Mouse (Mus musculus) CH12.LX (cell line): Measurements from ENCODE around the gene Fam169b. TPM values are rescaled to one million over a fixed set of nuclear protein-coding genes. Genes with fewer than 3 reads are reported as not detected.

ENCODE experiments used
- DNase-seq: peaks from one replicate; pipeline ENCODE4 v3.0.0-alpha.2; 2013; ENCODE audit errors: extremely low read depth
- H3K27ac ChIP-seq: 2 replicates; pipeline ENCODE4 v1.5.1; 2012; ENCODE audit warnings: low read depth, mild to moderate bottlenecking, control low read depth, moderate library complexity; ENCODE audit not compliant: insufficient read depth
- H3K27me3 ChIP-seq: replicated peaks from 2 replicates; pipeline ENCODE3; 2012; ENCODE audit warnings: inconsistent platforms
- H3K36me3 ChIP-seq, 2 experiments: replicated peaks in 1 of 2; 2 replicates each; pipeline versions ENCODE3 to v1.6.1; 2012; ENCODE audit warnings: inconsistent platforms in 1 of 2, low read length in 1 of 2, mild to moderate bottlenecking in 1 of 2, mixed read lengths in 1 of 2, moderate library complexity in 1 of 2; ENCODE audit not compliant: control insufficient read depth in 1 of 2, insufficient read depth in 1 of 2
- H3K4me1 ChIP-seq, 2 experiments: 2 replicates each; pipeline ENCODE4 v1.6.1; 2012; ENCODE audit warnings: inconsistent platforms in 1 of 2, moderate library complexity in 1 of 2; ENCODE audit not compliant: insufficient read depth in 2 of 2, control insufficient read depth in 1 of 2
- H3K4me2 ChIP-seq: 2 replicates; pipeline ENCODE4 v1.6.1; 2012; ENCODE audit warnings: low read depth, mild to moderate bottlenecking, control low read depth; ENCODE audit not compliant: poor library complexity, insufficient read depth, severe bottlenecking
- H3K4me3 ChIP-seq, 3 experiments: fragments of 150-350 bp in 1 of 3; sonication (generic) in 1 of 3; replicated peaks in 1 of 3; 2 replicates each; pipeline versions ENCODE3 to v1.5.1; 2011 to 2012; ENCODE audit warnings: low read depth in 2 of 3, low read length in 2 of 3, mild to moderate bottlenecking in 2 of 3, moderate library complexity in 2 of 3, control low read depth in 1 of 3, improper control_type of control experiment in 1 of 3, inconsistent platforms in 1 of 3, mixed read lengths in 1 of 3; ENCODE audit not compliant: poor library complexity in 1 of 3
- H3K79me2 ChIP-seq: replicated peaks from 2 replicates; pipeline ENCODE4 v1.6.1; 2012; ENCODE audit warnings: mild to moderate bottlenecking, moderate library complexity; ENCODE audit not compliant: control insufficient read depth, poor library complexity, insufficient read depth, severe bottlenecking; ENCODE audit errors: extremely low read depth
- H3K9ac ChIP-seq: 2 replicates; pipeline ENCODE4 v1.6.1; 2012; ENCODE audit warnings: low read depth, mild to moderate bottlenecking, control low read depth, moderate library complexity; ENCODE audit not compliant: insufficient read depth
- H3K9me3 ChIP-seq: replicated peaks from 2 replicates; pipeline ENCODE3; 2012; ENCODE audit warnings: low read length, inconsistent platforms, mixed read lengths
- CHD1 ChIP-seq: IDR thresholded peaks from 2 replicates; pipeline ENCODE4 v1.6.1; 2012; ENCODE audit warnings: low read depth, low read length, improper control_type of control experiment, inconsistent platforms
- CTCF ChIP-seq, 2 experiments: IDR thresholded peaks in 1 of 2; conservative IDR thresholded peaks in 1 of 2; 2 replicates each; pipeline ENCODE4 v1.5.1; 2011 to 2012; ENCODE audit warnings: low read depth in 2 of 2, low read length in 2 of 2, improper control_type of control experiment in 1 of 2, inconsistent platforms in 1 of 2, mild to moderate bottlenecking in 1 of 2, moderate library complexity in 1 of 2
- ELF1 ChIP-seq: IDR thresholded peaks from 2 replicates; pipeline ENCODE4 v1.6.1; 2014; ENCODE audit warnings: low read depth, mild to moderate bottlenecking, inconsistent platforms, low read length, improper control_type of control experiment
- ETS1 ChIP-seq: conservative IDR thresholded peaks from 2 replicates; pipeline ENCODE4 v1.6.1; 2012; ENCODE audit warnings: low read depth, mild to moderate bottlenecking, inconsistent platforms, low read length, improper control_type of control experiment, moderate library complexity
- IRF4 ChIP-seq: IDR thresholded peaks from 2 replicates; pipeline ENCODE4 v1.6.1; 2014; ENCODE audit warnings: low read depth, mild to moderate bottlenecking, inconsistent platforms, low read length, improper control_type of control experiment
- JUND ChIP-seq: conservative IDR thresholded peaks from 2 replicates; pipeline ENCODE4 v1.6.1; 2011; ENCODE audit warnings: low read depth, low read length, improper control_type of control experiment
- MEF2A ChIP-seq: IDR thresholded peaks from 2 replicates; pipeline ENCODE4 v1.6.1; 2014; ENCODE audit warnings: low read depth, mild to moderate bottlenecking, inconsistent platforms, low read length, improper control_type of control experiment, borderline replicate concordance
- MXI1 ChIP-seq: IDR thresholded peaks from 2 replicates; pipeline ENCODE4 v1.6.1; 2011; ENCODE audit warnings: mild to moderate bottlenecking, low read depth, low read length, improper control_type of control experiment
- PAX5 ChIP-seq: IDR thresholded peaks from 2 replicates; pipeline ENCODE4 v1.6.1; 2012; ENCODE audit warnings: low read length, inconsistent platforms, mixed read lengths
- RAD21 ChIP-seq: IDR thresholded peaks from 2 replicates; pipeline ENCODE4 v1.6.1; 2011; ENCODE audit warnings: low read depth, mild to moderate bottlenecking, low read length, improper control_type of control experiment, moderate library complexity
- SIN3A ChIP-seq: IDR thresholded peaks from 2 replicates; pipeline ENCODE4 v1.6.1; 2012; ENCODE audit warnings: low read length, improper control_type of control experiment, inconsistent platforms
- TBP ChIP-seq: conservative IDR thresholded peaks from 2 replicates; pipeline ENCODE4 v1.6.1; 2011; ENCODE audit warnings: low read depth, low read length, improper control_type of control experiment
- ZNF384 ChIP-seq: IDR thresholded peaks from 2 replicates; pipeline ENCODE4 v1.6.1; 2012; ENCODE audit warnings: low read depth, low read length, improper control_type of control experiment, inconsistent platforms
- dilution Hi-C: fragments of 300-500 bp; cut with MboI; formaldehyde crosslinking; loops from 2 replicates; pipeline ENCODE4 v1.14.3; 2020; ENCODE audit warnings: low sequenced_read_pairs; ENCODE audit not compliant: extremely low pct_unique_long_range_greater_than_20kb, extremely low pct_ligation_motif_present
- in situ Hi-C: fragments of 300-500 bp; cut with MboI; formaldehyde crosslinking; loops from 3 replicates; pipeline ENCODE4 v1.14.3; 2019; ENCODE audit warnings: low sequenced_read_pairs, low pct_ligation_motif_present, low pct_unique_long_range_greater_than_20kb, mixed read lengths
- polyA plus RNA-seq: library from polyadenylated mRNA; unstranded; fragments of >175 nt; gene quantifications from 2 replicates; pipeline ENCODE4 v1.2.1, GENCODE M21; 2012; ENCODE audit warnings: low read depth; ENCODE audit not compliant: insufficient read length
- total RNA-seq, 2 experiments: library from RNA; depleted of rRNA; stranded (reverse); fragments of 300-350 nt in 1 of 2; fragments of >200 nt in 1 of 2; gene quantifications; 2 replicates each; pipeline ENCODE4 v1.2.3; 2012 to 2014

Fam169b gene
- total and polyA plus RNA-seq, 3 experiments: 15.9 to 17.0 (median 16.2) TPM

GRCm38 (mm10) chr7:68271816-68272215 is 1.8 kb upstream of the Fam169b start:
- in situ Hi-C loops: no loop called here

GRCm38 (mm10) chr7:68272607-68273006 is 1.0 kb upstream of the Fam169b start:
- dilution Hi-C loops (no loop called here), in situ Hi-C loops (no loop called here)
- Histone ChIP-seq H3K9ac (no peak overlapping the region), H3K4me3 (no peak overlapping the region), H3K27me3 (no peaks in the 10 kb centered on the region), H3K27ac (no peak overlapping the region), H3K36me3 (no peaks in the 10 kb centered on the region), H3K79me2 (peaks cover 15% of the 10 kb centered on the region), H3K4me2 (no peak overlapping the region), H3K9me3 (no peaks in the 10 kb centered on the region), H3K4me1 (peaks cover 0 to 10% of the 10 kb centered on the region in 2 experiments; a peak in 2 of 4 replicates)
- TF ChIP-seq CTCF (conservative IDR thresholded peaks at IDR 0.05 in 1 of 2, IDR thresholded peaks at IDR 0.05 in 1 of 2; ENCODE audit: low read depth in 2 of 2, low read length in 2 of 2) (no peak), TBP (no peak), IRF4 (no peak), CHD1 (no peak)
- DNase-seq: no peak

More at GRCm38 (mm10) chr7:68271816-68272215, 1.8 kb upstream of the Fam169b start:
- H3K9ac ChIP-seq: no peak overlapping the region
- no peaks in the 10 kb centered on the region for H3K27me3 ChIP-seq
- no peaks in the 10 kb centered on the region for H3K36me3 ChIP-seq
- no peak for DNase-seq
- no peak overlapping the region for H3K4me2 ChIP-seq
- no peak overlapping the region for H3K4me3 ChIP-seq
- H3K9me3 ChIP-seq: no peaks in the 10 kb centered on the region
- dilution Hi-C loops: no loop called here
- no peak overlapping the region for H3K27ac ChIP-seq
- peaks cover 7% of the 10 kb centered on the region for H3K79me2 ChIP-seq
- peaks cover 0 to 10% of the 10 kb centered on the region in 2 experiments; a peak in 2 of 4 replicates for H3K4me1 ChIP-seq
- TF ChIP-seq JUND (no peak), MXI1 (no peak), MEF2A (no peak), ELF1 (no peak), ZNF384 (no peak), CHD1 (no peak), RAD21 (no peak), ETS1 (no peak), PAX5 (no peak), SIN3A (no peak)

- Histone ChIP-seq H3K9ac (no peak overlapping the region), H3K79me2 (peaks cover 31% of the 10 kb centered on the region), H3K27ac (no peak overlapping the region), H3K4me1 (peaks cover 3 to 12% of the 10 kb centered on the region in 2 experiments), H3K36me3 (no peaks in the 10 kb centered on the region), H3K9me3 (no peaks in the 10 kb centered on the region), H3K4me2 (no peak overlapping the region), H3K4me3 (no peak overlapping the region), H3K27me3 (no peaks in the 10 kb centered on the region)
- dilution Hi-C loops: no loop called here
- in situ Hi-C loops: no loop called here
- no peak for TF ChIP-seq ZNF384
- DNase-seq: no peak
These were observed 579 bp downstream of the Fam169b start for GRCm38 (mm10) chr7:68274218-68274617.
